Mouse (Mus musculus): ENCODE measurements at regions not wholly inside any gene's neighbourhood (a gene's known extent, or its start where the extent isn't known, plus 50 kb on each side); places are given as distances from the start of the nearest gene placed in this dataset.

- no peak for TF ChIP-seq CTCF (IDR thresholded peaks at IDR 0.05; ENCODE audit: low read depth)
- TF ChIP-seq EP300 (IDR thresholded peaks at IDR 0.05; ENCODE audit: low read depth): no peak
Observed at GRCm38 (mm10) chr2:45774416-45774815, 657.2 kb upstream of the Zeb2 start.
